Mouse (Mus musculus): ENCODE data around the gene Klhl29. TPM values are rescaled to one million over a fixed set of nuclear protein-coding genes. Genes with fewer than 3 reads are reported as not detected.

The Klhl29 gene
- total RNA-seq, 4 experiments from 2014 or later: 0.24 to 0.72 (median 0.39) TPM

DNA sequence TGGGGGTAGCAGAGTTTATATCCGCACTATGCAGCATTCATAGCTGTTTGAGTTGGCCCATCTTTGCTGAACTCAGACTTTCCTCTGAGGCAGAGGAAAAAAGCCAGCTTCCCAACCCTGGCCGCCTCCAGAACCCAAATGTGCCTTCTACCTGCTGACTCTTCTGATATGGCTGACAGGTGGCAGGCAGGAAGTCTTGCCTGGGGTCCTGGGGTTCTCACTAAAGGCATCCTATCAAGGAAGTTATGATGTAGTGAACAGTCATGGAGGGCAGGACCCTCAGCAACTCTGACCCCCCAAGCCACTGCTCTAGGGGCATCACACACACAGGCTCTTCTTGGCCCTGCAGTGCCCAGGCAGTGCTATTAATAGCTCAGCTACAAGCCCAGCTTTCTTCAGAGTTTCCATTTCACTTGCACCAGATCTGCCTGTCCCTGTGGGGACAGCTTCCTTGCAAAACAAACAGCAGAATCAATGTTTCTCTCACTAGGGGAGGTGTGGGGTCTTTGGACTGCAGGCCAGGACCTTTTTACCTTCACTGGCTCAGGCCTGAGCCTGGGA lies 187.6 kb downstream of the Klhl29 start:
- DNase-seq (ENCODE audit: low spot score): no peak

DNA sequence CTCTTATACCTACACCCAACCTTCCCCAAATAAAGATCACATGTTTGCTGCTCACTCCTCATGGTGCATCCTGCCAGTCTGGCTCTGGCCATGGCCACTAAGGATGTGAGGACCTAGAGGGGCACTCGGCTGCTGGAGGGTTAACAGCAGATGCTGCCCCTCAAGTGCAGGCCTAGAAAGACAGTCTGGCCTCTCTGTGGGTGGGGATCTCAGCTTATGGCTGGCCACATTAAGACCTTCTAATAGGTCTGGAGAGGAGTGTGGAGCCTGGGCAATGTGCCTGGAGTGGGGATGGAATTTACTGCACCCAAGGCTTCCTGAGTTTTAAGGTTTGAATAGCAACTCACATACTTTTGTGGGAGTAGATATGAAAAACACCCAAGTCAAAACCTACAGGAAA lies 188.8 kb downstream of the Klhl29 start:
- DNase-seq (ENCODE audit: low spot score): no peak

- DNase-seq (ENCODE audit: low spot score): peak; percentile 30
Observed at GRCm38 (mm10) chr12:5185603-5186002, 189.9 kb downstream of the Klhl29 start.

DNA sequence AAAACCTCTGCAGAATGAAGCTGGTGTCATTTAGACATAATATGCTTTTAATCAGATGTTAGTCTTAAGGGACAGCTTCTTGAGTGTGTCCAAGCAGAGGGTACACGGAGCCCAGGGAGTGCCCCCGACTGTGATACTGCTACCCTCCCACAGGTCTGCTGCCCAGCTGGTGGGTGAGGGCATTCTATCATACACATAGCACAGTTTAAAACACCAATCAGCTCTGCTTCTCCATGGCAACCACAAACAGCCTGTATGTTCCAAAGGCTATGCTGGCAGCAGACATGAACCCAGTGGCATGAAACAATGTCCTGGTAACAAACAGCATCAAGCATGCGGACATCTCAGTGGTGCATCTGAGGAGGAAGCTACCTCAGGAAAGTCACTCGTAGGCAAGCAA lies 192.9 kb downstream of the Klhl29 start:
- DNase-seq (ENCODE audit: low spot score): no peak

- DNase-seq (ENCODE audit: low spot score): no peak
Observed at GRCm38 (mm10) chr12:5182165-5182564, 193.3 kb downstream of the Klhl29 start.

- DNase-seq (ENCODE audit: low spot score): no peak
Observed at GRCm38 (mm10) chr12:5176716-5177341, 198.7 kb downstream of the Klhl29 start.

GRCm38 (mm10) chr12:5166141-5166540 lies 209.3 kb downstream of the Klhl29 start:
- no peak for DNase-seq (ENCODE audit: low spot score)

DNA sequence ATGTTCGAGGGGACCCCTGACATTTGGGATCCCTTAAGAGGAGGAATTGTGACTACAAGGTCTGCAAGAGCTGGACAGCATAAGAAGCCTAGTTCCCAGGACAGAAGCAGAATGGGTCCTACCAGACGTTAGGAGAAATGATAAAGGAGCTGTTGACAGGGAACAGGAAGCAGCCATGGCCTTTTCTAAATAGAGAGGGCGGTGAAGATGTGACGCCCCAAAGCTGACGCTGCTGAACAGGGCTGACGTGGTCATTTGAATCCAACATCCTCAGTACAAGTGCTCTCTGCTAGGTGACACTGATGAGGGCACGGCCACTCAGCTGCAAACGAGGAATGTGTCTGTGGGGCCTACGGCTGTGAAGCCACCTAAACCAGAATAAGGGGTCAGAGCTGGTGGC lies 210.1 kb downstream of the Klhl29 start:
- DNase-seq (ENCODE audit: low spot score): no peak

DNA sequence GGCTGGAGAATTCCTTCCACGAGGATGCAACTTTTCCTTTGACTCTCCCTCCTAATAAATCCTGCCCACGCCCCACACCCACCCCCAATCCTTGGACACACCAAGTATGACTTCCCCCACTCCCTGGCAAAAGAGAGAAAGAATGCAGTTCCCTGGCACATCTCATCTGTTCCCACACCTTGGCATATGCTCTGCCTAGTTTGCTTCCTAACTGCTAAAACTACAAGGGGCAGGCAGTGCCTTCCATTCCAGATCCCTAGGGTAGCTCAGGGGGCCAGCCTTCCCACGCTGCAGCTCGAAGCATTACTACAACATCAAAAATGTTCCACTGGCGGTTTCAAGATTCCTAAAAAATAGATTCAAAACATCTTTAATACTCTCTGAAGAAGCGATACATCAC lies 212.8 kb downstream of the Klhl29 start:
- no peak for DNase-seq (ENCODE audit: low spot score)

GRCm38 (mm10) chr12:5161631-5162030 lies 213.9 kb downstream of the Klhl29 start:
- DNase-seq (ENCODE audit: low spot score): no peak

- DNase-seq (ENCODE audit: low spot score): no peak
Observed at GRCm38 (mm10) chr12:5157931-5158481, 217.5 kb downstream of the Klhl29 start.

GRCm38 (mm10) chr12:5157021-5157681 lies 218.3 kb downstream of the Klhl29 start:
- no peak for DNase-seq (ENCODE audit: low spot score)

- DNase-seq (ENCODE audit: low spot score): no peak
Observed at GRCm38 (mm10) chr12:5155177-5155576, 220.3 kb downstream of the Klhl29 start.

DNA sequence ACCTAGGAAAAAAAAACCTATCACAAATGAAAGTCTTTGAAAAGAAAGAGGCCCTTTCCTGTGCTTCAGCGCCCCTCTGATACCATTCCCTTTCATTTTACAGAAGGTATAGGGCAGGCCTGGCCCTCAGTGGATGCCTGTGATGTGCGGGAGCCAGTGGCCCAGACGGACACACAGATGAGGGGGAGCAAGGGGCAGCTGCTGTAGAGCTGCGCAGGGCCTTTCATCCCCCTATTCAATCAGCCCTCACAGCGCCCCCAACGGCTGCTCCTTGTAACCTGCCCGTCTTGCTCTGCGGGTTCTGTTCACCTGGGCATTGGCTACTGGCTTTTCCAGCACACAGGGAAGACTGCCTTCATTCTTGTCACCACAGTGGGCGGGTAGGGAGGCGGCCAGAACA lies 223.6 kb downstream of the Klhl29 start:
- DNase-seq (ENCODE audit: low spot score): no peak

GRCm38 (mm10) chr12:5147346-5148035 lies 228.0 kb downstream of the Klhl29 start:
- DNase-seq (ENCODE audit: low spot score): no peak

- DNase-seq (ENCODE audit: low spot score): no peak
Observed at GRCm38 (mm10) chr12:5143903-5144781, 231.3 kb downstream of the Klhl29 start.

DNA sequence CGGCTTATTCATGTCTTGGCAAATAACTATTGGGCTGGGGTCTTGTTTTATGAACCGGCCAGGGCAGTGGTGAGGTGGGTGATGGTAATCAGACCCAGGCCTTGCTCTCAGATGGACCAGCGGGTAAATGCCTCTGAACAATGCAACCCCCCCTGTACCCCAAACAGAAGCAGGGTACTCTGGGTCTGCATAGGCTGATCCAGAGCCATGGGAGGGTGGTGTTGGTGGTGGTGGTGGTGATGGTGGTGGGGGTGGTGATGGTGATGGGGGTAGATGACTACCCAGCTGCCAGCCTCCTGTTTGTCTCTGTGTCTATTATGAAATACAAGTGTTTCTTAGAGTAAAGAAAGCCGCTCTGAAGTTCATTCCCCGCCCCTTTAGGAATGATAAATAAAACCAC lies 232.3 kb downstream of the Klhl29 start:
- no peak for DNase-seq (ENCODE audit: low spot score)

- DNase-seq (ENCODE audit: low spot score): peak; percentile 67
Observed at GRCm38 (mm10) chr12:5142776-5143175, 232.7 kb downstream of the Klhl29 start.

- no peak for DNase-seq (ENCODE audit: low spot score)
Observed at GRCm38 (mm10) chr12:5141040-5141439, 234.4 kb downstream of the Klhl29 start.

DNA sequence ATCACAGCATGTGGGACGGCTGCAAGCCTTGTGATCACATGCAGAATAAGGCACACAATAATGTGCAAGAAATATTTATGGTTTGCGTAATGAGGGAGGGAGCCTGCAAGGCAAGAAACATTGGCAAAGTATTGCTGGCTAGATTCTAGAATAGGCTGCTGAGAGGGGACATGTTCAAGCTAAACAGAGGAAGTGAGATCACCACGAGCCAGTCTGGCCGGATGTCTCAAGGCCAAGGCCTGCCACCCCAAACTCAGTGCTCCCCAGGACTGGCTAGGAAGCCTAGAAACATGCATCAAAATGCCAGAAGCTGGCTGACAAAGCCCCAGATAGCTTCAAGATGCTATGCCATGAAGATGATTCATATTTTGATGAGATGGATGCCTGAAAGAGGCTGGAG lies 236.2 kb downstream of the Klhl29 start:
- DNase-seq (ENCODE audit: low spot score): no peak

DNA sequence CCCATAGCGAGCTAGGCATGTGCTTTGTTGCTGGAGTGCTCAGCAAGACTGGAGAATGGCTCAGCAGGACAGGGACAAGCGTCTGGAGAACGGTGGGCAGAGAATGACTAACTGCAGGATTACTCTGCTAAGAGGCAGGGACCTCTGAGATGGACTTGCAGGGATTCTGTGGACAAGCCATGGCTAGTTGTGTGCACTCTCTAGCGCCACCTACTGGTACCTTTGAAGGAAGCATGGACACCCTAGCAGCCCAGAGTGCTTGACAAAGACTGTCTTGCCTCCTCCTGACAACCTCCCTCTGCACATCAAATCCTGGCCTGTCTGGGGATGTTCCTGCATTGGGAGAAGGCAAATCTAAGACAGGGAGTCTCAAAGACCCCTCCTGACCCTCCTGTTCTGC lies 239.2 kb downstream of the Klhl29 start:
- peak; percentile 38 for DNase-seq (ENCODE audit: low spot score)
